Mouse (Mus musculus) small intestine, adult 2 months (tissue): Measurements from ENCODE around the gene Ncaph.

Experiments
- CTCF ChIP-seq: fragments of 200-500 bp; IDR thresholded peaks from 2 replicates; pipeline ENCODE4 v1.5.1; 2012; ENCODE audit warnings: low read depth, mild to moderate bottlenecking, control low read depth, inconsistent platforms, low read length, moderate library complexity, mixed read lengths; ENCODE audit not compliant: insufficient replicate concordance, insufficient read length; ENCODE audit errors: extremely low read depth
- POLR2A ChIP-seq: fragments of 200-500 bp; IDR thresholded peaks from 2 replicates; pipeline ENCODE4 v1.6.1; 2012; ENCODE audit warnings: low read depth, mild to moderate bottlenecking, control low read depth, inconsistent platforms, low read length, moderate library complexity

DNA sequence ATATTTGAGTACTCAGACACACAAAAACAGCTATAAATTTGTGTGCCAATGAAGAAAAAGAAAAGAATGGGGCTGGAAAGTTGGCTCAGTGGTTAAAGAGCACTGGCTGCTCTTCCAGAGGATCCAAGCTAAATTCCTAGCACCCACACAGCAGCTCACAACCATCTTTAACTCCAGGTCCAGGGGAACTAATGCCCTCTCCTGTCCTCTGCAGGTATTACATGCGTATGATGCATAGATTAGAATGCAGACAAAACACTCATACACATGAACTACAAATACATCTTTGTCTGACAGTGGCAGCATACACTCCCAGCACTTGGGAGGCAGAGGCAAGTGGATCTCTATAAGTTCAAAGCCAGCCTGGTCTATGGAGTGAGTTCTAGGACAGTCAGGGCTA lies 5.9 kb upstream of the Ncaph start:
- TF ChIP-seq CTCF (no peak), POLR2A (no peak)
